Mouse (Mus musculus) stomach, embryonic 16.5 days (tissue): ENCODE data around the gene Npr3. TPM values are rescaled to one million over a fixed set of nuclear protein-coding genes. Genes with fewer than 3 reads are reported as not detected.
A peak's percentile ranks its signal among the peaks of the same experiment; 100 is the strongest.

Experiments used
- ATAC-seq: fragments of 200-750 bp; cut with Nextera tagmentation; 2 replicates; pipeline ENCODE4 v1.8.0; 2017; ENCODE audit warnings: moderate number of reproducible peaks, moderate TSS enrichment; ENCODE audit not compliant: insufficient read depth, low FRiP score
- H3K27ac ChIP-seq: fragments of 300-500 bp; sonication (generic); 2 replicates; pipeline ENCODE4 v1.5.1; 2014; ENCODE audit warnings: low read length
- H3K27me3 ChIP-seq: fragments of 300-500 bp; sonication (generic); 2 replicates; pipeline ENCODE4 v1.6.1; 2014; ENCODE audit warnings: low read length, control low read depth, mixed read lengths; ENCODE audit not compliant: control insufficient read depth, insufficient read depth
- H3K36me3 ChIP-seq: fragments of 300-500 bp; sonication (generic); 2 replicates; pipeline ENCODE4 v1.6.1; 2014; ENCODE audit warnings: low read length; ENCODE audit not compliant: control insufficient read depth, insufficient read depth
- H3K4me1 ChIP-seq: fragments of 300-500 bp; sonication (generic); 2 replicates; pipeline ENCODE4 v1.6.1; 2014; ENCODE audit warnings: low read length, control low read depth, mixed read lengths; ENCODE audit not compliant: control insufficient read depth, insufficient read depth
- H3K4me2 ChIP-seq: fragments of 300-500 bp; sonication (generic); 2 replicates; pipeline ENCODE4 v1.6.1; 2014; ENCODE audit warnings: low read depth, low read length, mixed read lengths
- H3K4me3 ChIP-seq: fragments of 300-500 bp; sonication (generic); replicated peaks from 2 replicates; pipeline ENCODE4 v1.5.1; 2014; ENCODE audit warnings: mild to moderate bottlenecking, low read length
- H3K9ac ChIP-seq: fragments of 300-500 bp; sonication (generic); 2 replicates; pipeline ENCODE4 v1.6.1; 2014; ENCODE audit warnings: low read length
- H3K9me3 ChIP-seq: fragments of 300-500 bp; sonication (generic); replicated peaks from 2 replicates; pipeline ENCODE4 v1.6.1; 2016; ENCODE audit warnings: low read length, control low read depth; ENCODE audit not compliant: control insufficient read depth
- WGBS: fragments of 180-500 bp; shearing (Covaris S2); extraction: QIAGEN DNeasy Blood & Tissue Kit; methylation state at CpG from one replicate; pipeline ENCODE4 v1.1.7; 2014; 5-methylcytosine and 5-hydroxymethylcytosine counted together
- polyA plus RNA-seq: library from polyadenylated mRNA; unstranded; fragments of >200 nt; fragmentation: Nextera tagmentation; extraction: Ambion mirVana; gene quantifications from 2 replicates; pipeline ENCODE4 v1.2.1, GENCODE M21; 2015

Gene Npr3
- polyA plus RNA-seq = 3.4 and 3.5 TPM in 2 replicates

DNA sequence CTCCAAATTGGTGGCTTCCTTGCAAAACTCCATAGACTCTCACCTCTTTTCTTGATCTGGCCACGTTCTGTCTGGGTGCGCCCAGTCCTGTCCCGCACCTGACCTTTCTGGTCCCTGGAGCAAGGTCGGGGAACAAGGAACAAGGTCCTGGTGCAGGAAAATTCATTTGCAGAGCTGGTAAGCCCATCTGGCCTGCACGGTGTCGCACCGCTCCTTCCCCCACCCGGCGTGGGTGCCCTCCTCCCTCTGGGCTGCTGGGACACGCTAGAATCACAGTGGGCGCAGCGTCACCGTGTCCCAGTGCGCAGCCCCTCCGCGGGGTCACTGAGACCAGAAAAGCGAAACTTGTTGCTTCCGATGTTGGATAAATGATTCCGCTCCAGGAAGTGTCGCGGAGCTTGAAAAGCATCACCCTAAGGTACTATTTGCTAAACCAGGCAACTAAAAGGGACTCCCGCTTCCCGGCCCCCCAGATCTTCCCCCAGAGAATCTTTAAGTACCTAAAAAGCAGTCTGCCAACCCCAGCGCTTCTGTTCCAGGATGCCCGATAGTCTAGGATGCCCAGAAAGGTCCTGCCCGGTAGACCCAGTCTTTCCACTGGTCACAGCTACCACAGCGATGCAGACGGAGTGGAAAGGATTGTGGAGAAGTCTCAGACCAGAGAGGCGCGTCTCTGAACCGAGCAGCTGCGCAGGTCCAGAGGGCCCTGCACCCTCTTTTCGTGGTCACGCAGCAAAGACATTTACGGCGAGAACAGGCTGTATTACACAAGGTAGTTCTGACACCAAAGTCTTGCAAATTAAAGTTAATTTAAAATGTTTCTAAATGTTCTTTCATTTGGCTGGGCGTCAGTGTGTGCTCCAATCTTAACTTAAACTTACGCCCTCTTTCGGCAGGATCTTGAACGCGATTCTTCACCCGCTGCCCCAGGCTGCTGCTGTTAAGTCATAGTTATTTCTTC lies at the start of gene Npr3:
Gene Npr3 (minus strand): TSS at position 717 of the 961 bp plus-strand sequence.
- H3K9me3 ChIP-seq = no peaks in the 10 kb centered on the region
- peak within 1 kb of the TSS; percentile 68 for H3K4me3 ChIP-seq
- peaks cover 19% of the 10 kb centered on the region for H3K27me3 ChIP-seq
- under 1% methylated on average over 42 of the region's 42 CpGs for WGBS
- 0 out of 2 replicates have a peak, but pooled peaks have one; percentile 27 for ATAC-seq
- H3K27ac ChIP-seq = peak within 1 kb of the TSS; percentile 85
- H3K36me3 ChIP-seq = no peaks in the 10 kb centered on the region
- peaks cover 26% of the 10 kb centered on the region for H3K4me1 ChIP-seq
- peak within 1 kb of the TSS; percentile 74 for H3K9ac ChIP-seq
- H3K4me2 ChIP-seq = peak within 1 kb of the TSS; percentile 93

- Histone ChIP-seq H3K36me3 (no peaks in the 10 kb centered on the region), H3K9me3 (no peaks in the 10 kb centered on the region), H3K27ac (no peak overlapping the region), H3K4me1 (no peaks in the 10 kb centered on the region), H3K27me3 (no peaks in the 10 kb centered on the region), H3K9ac (no peak overlapping the region), H3K4me2 (no peak overlapping the region), H3K4me3 (no peak overlapping the region)
- WGBS = 78% methylated on average over 7 of the region's 7 CpGs
- ATAC-seq = no peak
These were observed 49.0 kb upstream of the Npr3 start for GRCm38 (mm10) chr15:11956129-11956528.

GRCm38 (mm10) chr15:11954190-11954589 lies 47.1 kb upstream of the Npr3 start:
- Histone ChIP-seq H3K4me2 (no peak overlapping the region), H3K36me3 (no peaks in the 10 kb centered on the region), H3K27me3 (no peaks in the 10 kb centered on the region), H3K9ac (no peak overlapping the region), H3K4me1 (no peaks in the 10 kb centered on the region), H3K4me3 (no peak overlapping the region), H3K27ac (no peak overlapping the region), H3K9me3 (no peaks in the 10 kb centered on the region)
- no peak for ATAC-seq
- WGBS = 53% methylated on average over 4 of the region's 4 CpGs

GRCm38 (mm10) chr15:11952159-11952558 lies 45.1 kb upstream of the Npr3 start:
- Histone ChIP-seq H3K4me1 (no peaks in the 10 kb centered on the region), H3K27me3 (no peaks in the 10 kb centered on the region), H3K4me3 (no peak overlapping the region), H3K27ac (no peak overlapping the region), H3K4me2 (no peak overlapping the region), H3K9ac (no peak overlapping the region), H3K9me3 (no peaks in the 10 kb centered on the region; the same call in 1 of the 2 replicates), H3K36me3 (no peaks in the 10 kb centered on the region)
- WGBS = 77% methylated on average over 3 of the region's 3 CpGs
- no peak for ATAC-seq

GRCm38 (mm10) chr15:11951181-11951580 lies 44.1 kb upstream of the Npr3 start:
- ATAC-seq = no peak
- Histone ChIP-seq H3K27me3 (no peaks in the 10 kb centered on the region), H3K9me3 (no peaks in the 10 kb centered on the region; the same call in 1 of the 2 replicates), H3K4me2 (no peak overlapping the region), H3K9ac (no peak overlapping the region), H3K36me3 (no peaks in the 10 kb centered on the region), H3K4me3 (no peak overlapping the region), H3K27ac (no peak overlapping the region), H3K4me1 (no peaks in the 10 kb centered on the region)
- WGBS = 94% methylated on average over 7 of the region's 7 CpGs

- Histone ChIP-seq H3K27ac (no peak overlapping the region), H3K36me3 (no peaks in the 10 kb centered on the region), H3K4me2 (no peak overlapping the region), H3K9me3 (no peaks in the 10 kb centered on the region; the same call in 1 of the 2 replicates), H3K27me3 (no peaks in the 10 kb centered on the region), H3K4me3 (no peak overlapping the region), H3K4me1 (no peaks in the 10 kb centered on the region), H3K9ac (no peak overlapping the region)
- 0 out of 2 replicates have a peak, but pooled peaks have one; percentile 21 for ATAC-seq
- WGBS = 91% methylated on average over 10 of the region's 10 CpGs
These were observed 43.1 kb upstream of the Npr3 start for GRCm38 (mm10) chr15:11950144-11950543.

- no peaks in the 10 kb centered on the region for H3K36me3 ChIP-seq
- no peak overlapping the region for H3K9ac ChIP-seq
- no peak overlapping the region for H3K4me2 ChIP-seq
- WGBS = 78% methylated on average over 3 of the region's 3 CpGs
- H3K27ac ChIP-seq = no peak overlapping the region
- H3K4me3 ChIP-seq = no peak overlapping the region
- no peak for ATAC-seq
- no peaks in the 10 kb centered on the region for H3K27me3 ChIP-seq
- H3K9me3 ChIP-seq = no peaks in the 10 kb centered on the region; the same call in 1 of the 2 replicates
- H3K4me1 ChIP-seq = no peaks in the 10 kb centered on the region
These were observed 42.4 kb upstream of the Npr3 start for GRCm38 (mm10) chr15:11949490-11949889.

GRCm38 (mm10) chr15:11940855-11941254 lies 33.8 kb upstream of the Npr3 start:
- Histone ChIP-seq H3K9ac (no peak overlapping the region), H3K4me1 (no peaks in the 10 kb centered on the region), H3K9me3 (no peaks in the 10 kb centered on the region), H3K4me2 (no peak overlapping the region), H3K27me3 (no peaks in the 10 kb centered on the region), H3K36me3 (no peaks in the 10 kb centered on the region), H3K4me3 (no peak overlapping the region), H3K27ac (no peak overlapping the region)
- WGBS = 60% methylated on average over 5 of the region's 5 CpGs
- ATAC-seq = no peak

DNA sequence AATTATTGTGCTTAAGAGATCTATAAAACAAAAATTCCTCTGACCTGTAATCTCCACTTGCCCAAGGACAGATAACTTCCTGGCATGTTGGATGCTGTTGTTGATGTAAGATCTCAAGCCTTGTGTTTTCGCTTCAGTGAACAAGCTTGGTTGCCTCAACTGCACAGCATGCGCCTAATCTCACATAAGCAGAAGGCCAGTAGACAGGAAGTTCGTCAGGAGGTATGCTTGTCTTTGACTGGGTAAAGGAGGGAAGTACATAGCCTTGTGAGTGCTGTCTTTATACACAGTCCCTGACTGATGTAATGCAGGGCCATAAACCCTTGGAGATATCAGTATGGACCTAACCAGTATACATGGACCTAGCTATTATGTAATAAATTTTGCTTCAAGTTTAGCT lies 20.7 kb upstream of the Npr3 start:
- no peak overlapping the region for H3K9ac ChIP-seq
- H3K4me3 ChIP-seq = no peak overlapping the region
- 83% methylated on average over 3 of the region's 3 CpGs for WGBS
- no peak overlapping the region for H3K4me2 ChIP-seq
- H3K4me1 ChIP-seq = no peaks in the 10 kb centered on the region
- no peak overlapping the region for H3K27ac ChIP-seq
- H3K9me3 ChIP-seq = no peaks in the 10 kb centered on the region
- ATAC-seq = no peak
- no peaks in the 10 kb centered on the region for H3K36me3 ChIP-seq
- H3K27me3 ChIP-seq = no peaks in the 10 kb centered on the region
